Mouse (Mus musculus) G1E (cell line): ENCODE measurements around the gene Cfb.

Experiments used
- CTCF ChIP-seq: IDR thresholded peaks from 2 replicates; pipeline ENCODE4 v1.5.1; 2012; ENCODE audit warnings: low read depth, low read length, inconsistent platforms, mixed read lengths
- TAL1 ChIP-seq: conservative IDR thresholded peaks from 2 replicates; pipeline ENCODE4 v1.6.1; 2012; ENCODE audit warnings: low read depth, low read length, inconsistent platforms, mixed read lengths

GRCm38 (mm10) chr17:34879336-34879879 lies 17.1 kb upstream of the Cfb start, which contains the start of gene Zbtb12:
- no peak for TF ChIP-seq CTCF
- no peak for TF ChIP-seq TAL1
